14 mouse cellular contexts compared by ENCODE assay signal in the genomic region with DNA sequence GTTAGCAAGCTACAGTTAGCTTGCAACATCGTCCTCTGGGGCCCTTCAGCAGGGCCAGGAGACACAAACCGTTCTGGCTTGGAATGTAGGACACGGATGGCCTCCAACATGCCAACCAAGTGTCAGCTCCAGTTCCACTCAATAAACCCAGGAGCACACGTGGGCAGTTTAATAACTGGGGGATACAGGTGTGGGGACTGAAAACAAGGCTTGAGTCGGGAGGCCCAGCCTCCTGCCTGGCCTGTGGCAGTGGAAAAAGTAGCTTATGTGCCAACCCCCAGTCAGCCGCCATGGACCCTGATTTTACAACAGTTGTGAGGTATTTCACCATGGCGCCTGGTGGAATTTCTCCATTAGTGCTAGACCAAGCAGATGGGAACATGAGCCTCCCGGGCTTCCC.
DNase-seq lines count a peak whose midpoint lies in the region; ATAC-seq lines count a peak whose summit lies in the region.
"Had no signal": no experiment of that assay in that cellular context is flagged by ENCODE, and none has a peak within 500 bp of the region (broad histone marks: within the 10 kb centered on the region; RNA-seq: fewer than 3 reads in every experiment).

No protein-coding gene starts in this region.

- H3K27ac ChIP-seq in kidney, embryonic 15.5 days: peak overlapping the region; percentile 37
- 0 out of 2 replicates have a peak overlapping the region, but pooled peaks have one; percentile 11 for H3K27ac ChIP-seq in embryonic facial prominence, embryonic 14.5 days (replicated peaks; ENCODE audit: low read depth, low read length)
- no peak overlapping the region for H3K27ac ChIP-seq in intestine, embryonic 16.5 days (ENCODE audit: low read length)
- H3K27ac ChIP-seq: midbrain, embryonic 10.5 days; stomach, postnatal 0 days had no signal

- peak; percentile 71; the same call in 1 of the 2 replicates for ATAC-seq in kidney, embryonic 15.5 days (replicated peaks; ENCODE audit: low FRiP score)
- no peak for ATAC-seq in embryonic facial prominence, embryonic 14.5 days (ENCODE audit: low read depth)
- no peak for ATAC-seq in erythroid progenitor cell, adult 5-6 weeks (replicated peaks; ENCODE audit: low FRiP score, poor library complexity, severe bottlenecking)
- ATAC-seq in intestine, embryonic 16.5 days: no peak
- ATAC-seq: activated CD4-positive, CD25-positive, alpha-beta regulatory T cell, adult 4 months had no signal

- H3K9me3 ChIP-seq in kidney, embryonic 15.5 days (replicated peaks): no peaks in the 10 kb centered on the region
- no peaks in the 10 kb centered on the region for H3K9me3 ChIP-seq in embryonic facial prominence, embryonic 14.5 days (ENCODE audit: control insufficient read depth, low read length)
- no peaks in the 10 kb centered on the region for H3K9me3 ChIP-seq in intestine, embryonic 16.5 days (ENCODE audit: control insufficient read depth, low read length)

- peak; percentile 36 for DNase-seq in adrenal gland, adult 2 months
- no peak for DNase-seq in adrenal gland, adult 18-20 months (ENCODE audit: low spot score in 2 of 2)
- no peak for DNase-seq in kidney, adult 18-20 months
- peak; percentile 28 for DNase-seq in embryonic facial prominence, embryonic 14.5 days (ENCODE audit: low spot score)
- peak; percentile 76 for DNase-seq in skeletal muscle tissue, adult 2 months (ENCODE audit: low read depth, low spot score)
- DNase-seq: left cerebral cortex, postnatal 4 days; lung, postnatal 36 days; thymus, postnatal 14 days had no signal

- no peak overlapping the region for H3K9ac ChIP-seq in kidney, embryonic 15.5 days
- H3K9ac ChIP-seq in embryonic facial prominence, embryonic 14.5 days (ENCODE audit: low read depth, low read length): no peak overlapping the region
- no peak overlapping the region for H3K9ac ChIP-seq in intestine, embryonic 16.5 days (ENCODE audit: low read depth, low read length)

- peaks cover 23% of the 10 kb centered on the region for H3K4me1 ChIP-seq in kidney, embryonic 15.5 days
- no peaks in the 10 kb centered on the region for H3K4me1 ChIP-seq in embryonic facial prominence, embryonic 14.5 days (ENCODE audit: control insufficient read depth, insufficient read depth, low read length)
- no peaks in the 10 kb centered on the region for H3K4me1 ChIP-seq in intestine, embryonic 16.5 days (ENCODE audit: control insufficient read depth, insufficient read depth, low read length)

- H3K4me2 ChIP-seq in kidney, embryonic 15.5 days: no peak overlapping the region
- H3K4me2 ChIP-seq in embryonic facial prominence, embryonic 14.5 days (ENCODE audit: low read depth, low read length): no peak overlapping the region
- no peak overlapping the region for H3K4me2 ChIP-seq in intestine, embryonic 16.5 days (ENCODE audit: low read depth, low read length)

- no peaks in the 10 kb centered on the region for H3K27me3 ChIP-seq in kidney, embryonic 15.5 days
- no peaks in the 10 kb centered on the region for H3K27me3 ChIP-seq in embryonic facial prominence, embryonic 14.5 days (replicated peaks; ENCODE audit: control insufficient read depth, insufficient read depth, low read length)
- no peaks in the 10 kb centered on the region for H3K27me3 ChIP-seq in intestine, embryonic 16.5 days (replicated peaks; ENCODE audit: control insufficient read depth, insufficient read depth, low read length)

- H3K36me3 ChIP-seq in kidney, embryonic 15.5 days: no peaks in the 10 kb centered on the region
- H3K36me3 ChIP-seq in embryonic facial prominence, embryonic 14.5 days (ENCODE audit: control insufficient read depth, insufficient read depth, low read length): no peaks in the 10 kb centered on the region
- no peaks in the 10 kb centered on the region for H3K36me3 ChIP-seq in intestine, embryonic 16.5 days (ENCODE audit: control insufficient read depth, insufficient read depth, low read length)
- H3K36me3 ChIP-seq: midbrain, embryonic 10.5 days had no signal

- 52% methylated on average over 8 of the region's 8 CpGs for WGBS in kidney, embryonic 15.5 days
- WGBS in embryonic facial prominence, embryonic 14.5 days: 82% methylated on average over 8 of the region's 8 CpGs
- WGBS in intestine, embryonic 16.5 days: 81% methylated on average over 8 of the region's 8 CpGs

- no peak overlapping the region for H3K4me3 ChIP-seq in kidney, embryonic 15.5 days (replicated peaks)
- no peak overlapping the region for H3K4me3 ChIP-seq in embryonic facial prominence, embryonic 14.5 days (ENCODE audit: low read depth, low read length)
- no peak overlapping the region for H3K4me3 ChIP-seq in intestine, embryonic 16.5 days (ENCODE audit: low read length)
- H3K4me3 ChIP-seq: midbrain, embryonic 10.5 days had no signal

Comparison
In these comparisons a context has a peak if more than half of its experiments do, and no peak if none do; other contexts are left out.
1. DNase-seq: peak in adrenal gland, adult 2 months (single experiment), embryonic facial prominence, embryonic 14.5 days (single experiment) and skeletal muscle tissue, adult 2 months (single experiment); none in adrenal gland, adult 18-20 months (0 of 2) and kidney, adult 18-20 months (single experiment).